Mouse (Mus musculus) erythroblast, adult 5-6 weeks (primary cell): ENCODE data around the gene Sipa1l3. TPM values are rescaled to one million over a fixed set of nuclear protein-coding genes. Genes with fewer than 3 reads are reported as not detected.

Experiments used
- ATAC-seq: replicated peaks from 2 replicates; pipeline ENCODE4 v1.8.0; 2016; ENCODE audit warnings: moderate number of reproducible peaks, mild to moderate bottlenecking, moderate TSS enrichment, inconsistent platforms; ENCODE audit not compliant: poor library complexity, low FRiP score, severe bottlenecking
- total RNA-seq, 2 experiments: library from RNA; stranded (forward) in 1 of 2; stranded (reverse) in 1 of 2; fragments of 150-400 nt in 1 of 2; fragments of 200-764, 138-1000 nt in 1 of 2; gene quantifications; 2 replicates each; pipeline versions ENCODE4 v1.2.3 to v1.2.4; 2015 to 2017; ENCODE audit warnings: low replicate concordance in 2 of 2

The Sipa1l3 gene
- total RNA-seq, 2 experiments from 2014 or later, result 5.2 to 5.4 TPM

DNA sequence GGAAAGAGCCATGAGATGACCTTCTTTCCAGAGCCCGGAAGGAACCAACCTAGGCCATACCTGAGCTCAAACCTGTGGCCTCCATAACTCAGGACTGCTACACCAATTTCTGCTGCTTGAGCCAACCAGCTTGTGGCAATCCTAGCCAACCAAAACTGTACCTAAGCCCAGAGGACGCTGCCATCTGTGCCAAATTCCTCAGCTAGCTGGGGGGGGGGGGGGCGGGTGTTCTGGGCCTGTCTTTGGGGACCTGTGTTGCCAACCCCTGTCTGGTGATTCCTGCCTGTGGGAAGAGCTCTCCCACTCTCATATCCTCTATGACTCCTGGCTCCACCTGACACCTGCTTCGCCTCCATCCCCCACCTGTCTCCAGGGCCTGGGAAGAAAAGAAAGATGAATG lies 34.9 kb downstream of the Sipa1l3 start:
- ATAC-seq, result no peak

DNA sequence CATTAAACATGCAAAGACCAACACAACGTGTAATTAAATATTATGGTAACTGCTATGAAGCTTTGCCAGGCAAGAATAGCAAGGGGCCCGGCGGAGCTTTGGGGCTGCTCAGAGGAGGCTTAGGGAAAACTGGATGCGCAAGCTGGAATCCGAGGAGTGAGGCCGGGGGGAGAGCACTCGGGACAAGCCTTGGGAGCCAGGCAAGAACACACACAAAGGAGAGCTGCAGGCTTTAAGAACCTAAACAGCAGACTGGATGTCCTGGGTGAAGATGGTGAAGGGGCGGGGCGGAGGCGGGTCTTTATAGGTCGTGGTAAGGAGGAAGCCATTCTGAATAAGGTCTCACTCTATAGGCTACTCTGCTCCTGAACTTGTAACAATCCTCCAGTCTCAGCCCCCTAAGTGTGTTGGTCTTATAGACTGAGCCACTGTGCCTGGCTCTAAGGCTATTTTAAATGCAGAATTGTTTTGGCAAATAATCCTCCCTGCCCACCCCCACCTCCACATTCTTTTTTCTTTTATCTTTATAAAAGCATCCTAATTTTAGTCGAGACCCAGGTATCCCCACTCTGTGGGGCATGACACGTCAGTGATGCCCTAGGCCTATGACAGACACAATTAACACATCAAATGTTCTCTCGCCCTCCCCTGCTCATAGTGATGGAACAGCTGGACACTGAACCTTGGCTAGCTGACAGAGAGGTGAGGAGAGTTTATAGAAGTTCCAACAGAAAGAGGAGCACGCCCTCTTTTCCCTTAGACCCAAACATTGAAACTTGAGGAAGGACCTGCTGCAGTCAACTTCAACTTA lies 36.9 kb downstream of the Sipa1l3 start:
- no peak for ATAC-seq

DNA sequence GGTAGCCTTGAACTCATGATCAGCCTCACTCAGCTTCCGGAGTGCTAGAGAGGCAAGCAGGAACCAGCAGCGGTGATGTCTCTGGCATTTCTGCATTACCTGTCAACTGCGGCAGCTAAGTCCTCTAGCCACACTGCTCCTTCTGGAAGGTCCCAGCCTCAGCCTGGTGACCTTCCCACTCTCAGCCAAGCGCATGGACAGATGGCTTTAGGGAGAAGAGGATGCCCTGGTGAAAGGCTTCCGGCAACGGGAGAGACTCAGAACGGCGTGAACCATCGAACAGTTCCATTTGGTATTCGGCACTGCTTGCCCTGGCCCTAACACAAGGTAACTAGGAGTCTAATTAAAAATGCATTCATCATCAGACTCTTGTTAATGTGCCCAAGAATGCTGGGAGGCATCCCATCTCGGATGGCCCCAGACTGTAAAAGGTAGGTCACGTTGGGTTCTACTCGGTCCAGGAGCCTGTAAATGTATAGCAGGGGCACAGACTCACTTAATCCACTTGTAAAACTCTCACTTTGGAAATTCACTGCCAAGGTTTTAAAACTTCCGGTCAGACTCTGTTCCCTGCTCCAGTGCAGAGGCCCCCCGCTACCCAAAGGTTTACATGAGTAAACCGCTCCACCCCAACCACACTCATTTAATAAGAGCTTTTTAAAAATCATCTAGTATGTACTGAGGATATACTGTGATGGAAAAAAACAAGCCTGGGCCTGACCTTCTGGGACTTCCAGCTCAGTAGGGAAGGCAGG lies 37.7 kb downstream of the Sipa1l3 start:
- no peak for ATAC-seq

DNA sequence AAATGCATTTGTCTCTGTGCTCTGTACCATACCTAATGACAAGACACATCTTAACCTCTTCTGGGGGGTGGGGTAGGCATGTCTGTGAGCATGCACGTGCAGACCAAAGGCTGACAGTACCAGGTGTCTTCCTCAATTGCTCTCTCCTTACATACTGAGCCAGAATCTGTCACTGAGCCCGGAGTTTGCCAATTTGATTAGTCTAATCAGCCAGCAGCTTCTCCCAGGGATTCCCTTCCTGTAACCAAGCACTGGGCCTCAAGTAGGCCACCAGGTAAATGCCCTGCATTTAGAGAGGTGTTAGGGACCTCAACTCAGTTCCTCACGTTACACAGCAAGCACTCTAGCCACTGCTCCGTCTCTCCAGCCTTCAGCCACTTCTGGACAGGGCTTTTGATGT lies 38.3 kb downstream of the Sipa1l3 start:
- ATAC-seq, result no peak

DNA sequence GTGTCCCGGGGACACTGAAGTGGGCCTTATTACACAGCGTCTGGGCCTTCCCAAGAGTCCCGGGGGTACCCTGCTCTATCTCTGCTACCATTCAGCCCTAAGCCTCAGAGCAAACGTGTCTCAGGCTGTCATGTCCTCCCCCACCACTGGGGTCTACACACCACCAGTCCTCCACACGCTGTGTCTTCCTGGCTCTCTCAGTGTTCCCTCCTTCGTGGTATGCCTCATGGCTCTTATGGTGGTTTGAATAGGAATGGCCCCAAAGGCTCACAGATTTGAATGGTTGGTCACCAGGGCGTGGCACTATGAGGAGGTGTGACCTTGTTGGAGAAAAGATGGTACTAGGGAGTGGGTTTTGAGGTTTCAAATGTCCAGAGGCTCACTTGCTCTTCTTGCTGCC lies 43.4 kb downstream of the Sipa1l3 start:
- no peak for ATAC-seq

DNA sequence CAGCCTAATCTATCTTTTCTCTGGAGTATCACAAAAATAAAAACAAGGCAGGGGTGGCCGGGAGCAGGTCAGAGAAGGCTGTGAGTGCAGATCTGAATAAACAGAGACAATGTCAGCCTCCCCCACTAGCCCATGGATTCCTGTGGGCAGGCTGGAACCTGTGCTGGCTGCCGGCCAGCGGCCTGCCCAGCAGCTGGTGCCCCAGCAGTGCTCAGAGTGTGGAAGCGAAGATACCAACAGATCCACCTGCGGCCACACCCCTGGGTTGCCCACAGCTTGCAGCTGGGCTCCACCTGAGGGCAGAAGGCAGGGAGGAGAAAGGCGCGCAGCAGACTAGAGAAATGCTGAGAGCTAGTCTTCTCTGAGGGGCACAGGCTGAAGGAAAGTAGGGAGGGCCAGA lies 47.1 kb downstream of the Sipa1l3 start:
- ATAC-seq, result no peak

DNA sequence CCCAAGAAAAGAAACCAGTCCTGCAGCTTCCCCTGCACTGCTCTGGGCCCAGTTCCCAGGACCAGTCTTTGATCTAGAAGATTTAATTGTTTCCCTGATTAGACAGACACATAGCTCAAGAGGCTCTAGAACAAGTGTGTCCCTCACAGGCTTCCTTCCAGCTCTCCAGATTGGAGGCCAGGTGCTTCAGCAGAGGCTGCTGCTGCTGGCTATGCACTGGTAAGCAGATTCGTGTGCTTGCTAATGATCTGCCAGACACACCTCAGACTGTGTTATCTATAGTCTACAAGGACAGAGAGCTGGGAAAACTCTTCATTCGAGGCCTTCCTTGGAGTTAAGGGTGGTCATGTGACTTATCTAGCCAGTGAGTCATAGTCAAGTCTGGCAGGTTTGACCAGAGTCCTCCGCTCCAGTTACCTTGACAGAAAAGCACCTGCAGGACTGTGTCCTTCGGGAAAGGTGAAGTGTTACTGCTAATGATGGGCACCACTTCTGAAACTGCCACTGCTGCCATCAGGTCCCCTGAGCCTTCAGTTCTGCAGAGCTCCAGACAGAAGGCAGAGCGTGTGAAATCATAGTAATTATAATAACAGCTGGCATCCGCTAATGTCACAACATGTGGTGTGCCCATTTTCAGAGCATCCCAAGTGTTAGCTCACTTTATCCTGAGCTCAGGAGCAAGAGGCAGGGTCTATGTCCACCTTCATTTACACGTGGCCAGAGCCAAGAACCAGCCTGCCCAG lies 48.7 kb downstream of the Sipa1l3 start:
- no peak for ATAC-seq

DNA sequence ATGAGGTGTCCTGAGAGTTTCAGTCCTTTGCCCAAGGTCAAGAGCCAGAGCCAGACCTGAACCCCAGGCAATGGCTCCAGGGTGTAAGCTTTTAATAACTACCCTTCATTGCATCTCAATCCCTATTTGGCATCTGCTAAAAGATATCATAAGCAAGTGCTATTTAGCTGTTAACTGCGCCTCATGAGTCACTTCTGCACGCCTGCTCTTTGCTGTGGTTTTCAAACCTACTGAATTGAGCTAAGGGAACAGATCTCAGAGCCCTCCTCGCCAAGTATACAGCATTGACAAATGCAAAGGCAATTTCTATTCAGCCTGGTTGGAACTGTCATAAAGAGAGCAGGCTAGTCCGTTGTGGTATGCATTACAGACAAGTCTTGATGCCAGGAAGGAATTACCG lies 49.8 kb downstream of the Sipa1l3 start:
- no peak for ATAC-seq

DNA sequence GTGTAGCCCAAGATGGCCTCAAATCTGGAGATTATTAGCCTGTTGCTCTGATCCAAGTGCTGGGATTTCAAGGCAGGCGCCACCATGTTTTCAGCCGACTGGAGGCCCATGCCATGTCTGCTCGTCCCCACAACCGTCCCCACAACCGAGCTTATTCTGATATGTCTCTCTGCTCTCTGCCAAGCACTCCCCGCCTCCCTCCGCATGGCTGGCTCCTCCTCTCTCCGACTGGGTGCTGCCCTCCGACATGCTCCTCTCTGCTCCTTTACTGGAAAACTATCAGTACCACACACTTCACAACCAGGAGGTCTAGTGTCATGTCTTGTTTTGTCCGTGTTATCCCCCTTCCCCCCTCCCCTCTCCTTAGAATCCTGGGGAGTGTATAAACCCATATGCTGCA lies 51.9 kb downstream of the Sipa1l3 start:
- no peak for ATAC-seq

DNA sequence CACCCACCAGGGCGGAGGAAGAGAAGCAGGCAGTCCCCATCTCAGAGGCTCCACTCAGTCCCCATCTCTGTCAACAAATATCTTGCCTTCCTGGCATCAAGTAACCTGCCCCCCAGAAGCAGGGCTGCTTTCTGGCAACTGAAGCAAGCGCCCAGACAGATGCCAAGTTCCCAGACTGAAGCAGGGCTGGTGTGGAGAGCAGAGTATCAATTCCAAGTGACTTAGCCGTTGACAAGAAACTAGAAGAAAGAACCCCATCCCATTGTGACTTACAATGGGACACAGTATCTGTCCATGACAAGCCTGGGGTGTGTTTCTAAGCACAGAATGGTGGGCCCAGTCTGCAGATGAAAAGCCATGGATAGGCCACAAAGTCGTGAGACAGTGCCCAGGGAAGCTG lies 52.7 kb downstream of the Sipa1l3 start:
- ATAC-seq, result no peak

DNA sequence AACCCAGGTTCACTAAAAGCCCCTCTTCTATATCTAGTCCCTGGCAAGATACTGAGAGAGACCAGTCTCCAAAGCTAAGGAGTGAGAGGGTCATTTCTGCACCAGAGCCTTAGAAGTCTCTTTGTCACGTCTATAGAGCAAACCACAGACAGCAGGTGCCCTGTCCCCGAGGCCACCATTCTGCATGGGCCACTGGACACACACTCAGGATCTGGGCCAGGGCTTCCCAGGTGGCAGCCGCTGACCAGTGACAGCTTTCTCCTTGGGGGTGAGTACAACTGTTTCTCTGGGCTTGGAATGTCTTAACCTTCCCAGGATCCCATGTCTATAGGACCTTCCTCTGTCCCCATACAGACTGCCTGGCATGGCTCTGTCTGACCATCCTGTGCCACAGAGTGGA lies 55.6 kb downstream of the Sipa1l3 start:
- no peak for ATAC-seq

DNA sequence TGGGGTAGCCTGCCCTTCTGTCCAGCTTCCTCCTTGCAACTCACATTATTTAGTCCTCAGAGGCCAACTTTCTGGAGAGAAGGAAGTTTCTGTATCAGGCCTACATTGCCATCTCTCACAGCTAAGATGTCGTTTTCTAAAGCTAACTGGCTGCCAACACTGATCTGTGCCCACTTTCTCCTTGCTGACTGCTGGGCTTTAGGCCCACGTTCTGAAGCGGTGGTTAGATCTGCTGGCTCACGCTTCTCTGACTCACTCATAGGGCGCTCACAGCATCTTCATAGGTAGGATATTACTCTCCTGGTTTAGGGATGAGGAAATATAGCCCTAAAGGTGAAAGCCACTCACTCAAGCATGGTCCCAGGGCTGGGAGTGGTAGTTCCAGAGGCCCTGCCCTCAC lies 56.3 kb downstream of the Sipa1l3 start:
- ATAC-seq, result no peak

DNA sequence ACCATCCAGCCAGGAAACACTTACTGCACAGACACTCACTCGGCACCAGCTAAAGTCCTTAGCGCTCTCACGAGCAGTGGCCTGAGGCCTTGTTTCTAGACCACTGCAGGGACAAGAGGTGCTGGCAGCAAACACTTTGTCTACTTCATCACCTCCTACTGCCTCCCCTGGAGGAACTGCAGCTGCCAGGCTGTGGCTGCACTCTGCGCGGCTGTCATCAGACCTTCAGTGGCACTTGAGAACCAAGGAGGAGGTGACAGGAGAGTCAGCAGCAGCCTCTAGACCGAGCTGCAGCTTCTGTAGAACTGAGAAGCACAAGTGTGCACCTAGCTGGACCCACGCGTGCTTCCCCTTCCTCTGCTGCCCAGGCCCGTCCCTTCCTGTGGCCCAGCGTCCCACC lies 56.9 kb downstream of the Sipa1l3 start:
- ATAC-seq, result no peak

DNA sequence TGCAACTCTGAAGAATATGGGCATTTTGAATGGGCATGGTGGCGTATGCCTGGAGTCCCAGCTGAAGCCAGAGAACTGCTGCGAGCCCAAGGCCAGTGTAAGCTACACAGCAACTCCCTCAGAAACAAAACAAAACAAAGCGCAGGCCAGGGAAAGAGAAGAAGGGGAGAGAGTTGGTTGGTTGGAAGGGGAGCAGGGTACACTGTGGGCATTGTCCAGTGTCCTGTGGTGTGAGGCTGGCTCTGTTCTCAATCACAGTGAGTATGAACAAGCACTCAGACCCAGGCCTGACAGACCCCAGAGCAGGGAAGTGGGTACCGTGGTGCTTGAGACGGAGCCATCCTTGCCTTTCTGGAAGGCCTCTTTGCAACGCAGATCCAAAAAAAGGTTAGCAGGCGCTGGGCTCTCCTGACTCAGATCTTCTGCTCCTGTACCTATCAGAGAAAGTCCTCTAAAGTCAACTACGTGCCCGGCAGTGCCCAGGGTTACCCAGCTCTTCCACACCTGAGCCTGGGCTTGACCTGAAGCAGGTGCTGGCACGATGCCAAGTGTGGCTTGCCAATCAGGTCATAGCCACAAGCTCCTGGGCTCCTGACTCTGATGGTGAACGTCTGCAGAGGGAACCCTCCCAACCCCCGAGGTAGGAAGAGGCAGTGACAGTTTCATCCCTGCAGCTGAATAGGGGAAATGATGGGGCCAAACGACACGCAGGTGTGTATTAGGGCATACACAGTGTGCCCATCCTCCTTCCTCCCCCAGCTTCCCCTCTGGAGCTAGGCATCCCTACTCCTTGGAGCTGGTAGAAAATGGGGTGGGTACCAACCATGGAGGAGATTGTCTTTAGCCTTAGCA lies 59.3 kb downstream of the Sipa1l3 start:
- no peak for ATAC-seq

DNA sequence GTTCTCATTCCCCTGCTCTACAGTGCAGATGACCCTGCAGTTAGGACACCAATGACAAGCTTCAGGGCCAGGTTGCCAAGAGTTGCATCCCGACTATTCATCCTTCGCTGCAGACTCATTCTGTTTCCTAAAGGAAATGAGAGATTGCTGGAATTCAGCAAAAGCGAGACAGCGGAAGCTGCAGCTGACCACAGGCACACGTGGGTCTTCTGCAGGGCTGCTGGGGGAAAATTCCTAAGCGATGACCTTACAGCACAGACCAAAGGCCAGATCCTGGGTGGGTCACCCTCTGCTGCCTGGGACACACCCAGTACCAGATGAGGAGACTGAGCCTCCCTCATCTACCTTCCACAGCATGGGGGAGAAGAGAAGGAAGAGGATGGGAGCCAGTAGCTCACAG lies 60.7 kb downstream of the Sipa1l3 start:
- ATAC-seq, result no peak

DNA sequence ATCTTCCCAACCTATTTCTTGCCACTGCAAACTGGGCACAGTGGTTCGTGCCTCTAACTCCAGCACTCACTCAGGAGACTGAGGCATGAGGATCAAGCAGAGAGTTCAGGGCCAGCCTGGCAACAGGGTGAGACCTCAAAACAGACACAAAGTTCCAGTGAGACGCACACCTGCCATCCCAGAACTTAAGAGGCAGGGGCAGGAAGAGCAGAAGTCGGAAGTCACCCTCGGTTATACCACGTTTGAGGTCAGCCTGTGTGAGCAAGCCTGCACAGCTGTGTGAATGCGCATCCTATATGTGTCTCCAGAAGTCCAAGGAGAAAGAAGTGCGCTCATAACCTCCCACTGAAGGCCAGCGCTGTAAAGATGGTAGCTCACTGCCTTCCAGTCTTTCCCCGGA lies 61.7 kb downstream of the Sipa1l3 start:
- no peak for ATAC-seq

DNA sequence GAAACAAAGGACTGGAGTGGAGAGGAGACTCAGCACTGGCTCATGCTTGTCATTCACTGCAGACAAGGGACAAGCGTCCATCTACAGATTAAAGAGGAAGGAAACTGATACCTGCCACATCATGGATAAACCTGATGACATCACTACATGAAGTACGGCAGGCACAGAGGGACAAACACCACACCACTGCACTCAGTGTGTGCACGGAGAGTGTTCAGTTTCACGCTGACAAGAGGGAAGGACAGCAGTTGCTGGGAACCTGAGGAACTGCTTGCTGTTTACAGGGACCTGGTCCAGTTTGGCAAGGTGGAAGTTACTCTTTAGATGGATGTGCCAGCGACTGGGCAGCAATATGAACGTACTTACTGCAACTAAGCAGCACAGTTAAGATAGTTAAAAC lies 62.9 kb downstream of the Sipa1l3 start:
- no peak for ATAC-seq

DNA sequence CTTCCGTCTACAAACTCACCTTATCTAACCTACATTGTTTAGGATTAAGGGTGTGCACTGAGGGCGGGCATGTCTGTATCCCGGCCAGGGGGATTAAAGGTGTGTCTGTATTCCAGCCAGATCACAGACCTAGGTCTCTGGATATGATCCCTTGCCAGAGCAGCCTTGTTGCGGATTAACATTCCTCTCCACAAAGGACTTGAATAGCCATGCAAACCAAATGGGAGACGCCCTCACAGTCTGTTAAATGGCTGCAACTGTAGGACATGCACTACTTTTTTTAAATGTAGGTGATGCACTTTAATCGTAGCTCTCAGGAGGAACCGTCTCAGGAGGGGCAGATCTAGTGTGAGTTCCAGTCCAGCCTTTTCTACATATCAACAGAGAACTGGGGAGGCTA lies 63.5 kb downstream of the Sipa1l3 start:
- ATAC-seq, result no peak

DNA sequence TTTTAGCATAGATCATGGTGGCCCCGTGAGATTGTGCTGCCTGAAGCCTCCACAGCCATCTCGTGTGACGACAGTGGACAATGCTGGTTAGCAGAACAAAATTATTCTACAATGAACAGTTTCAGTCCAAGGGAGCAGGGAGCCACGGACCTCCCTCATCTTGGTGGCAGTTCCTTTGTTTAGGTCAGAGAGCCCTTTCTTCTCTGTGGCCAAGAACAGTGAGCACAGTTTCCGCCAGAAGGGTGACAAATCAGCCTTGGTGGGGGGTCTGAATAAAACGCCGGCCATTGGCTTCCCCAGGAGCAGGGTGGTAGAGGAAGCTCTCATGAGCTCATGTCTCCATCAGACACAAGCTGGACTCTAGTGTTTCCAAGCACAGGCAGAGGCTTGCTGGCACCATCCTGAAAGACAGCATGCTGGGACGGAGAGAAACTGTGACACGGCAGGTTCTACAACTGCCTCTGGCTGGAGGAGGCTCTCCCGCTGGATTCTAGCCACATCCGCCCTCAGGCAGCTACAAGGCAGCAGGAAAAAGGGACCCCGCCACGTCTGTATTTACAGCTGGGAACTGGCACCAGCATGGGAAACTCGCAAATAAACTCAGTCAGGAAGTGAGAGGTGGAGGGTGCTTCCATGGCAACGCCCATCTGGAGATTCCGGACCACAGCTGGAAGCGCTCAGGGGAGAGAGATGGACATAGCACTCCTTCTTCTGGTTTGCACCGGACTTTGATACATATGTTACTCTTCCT lies 65.3 kb downstream of the Sipa1l3 start:
- no peak for ATAC-seq
